Mouse (Mus musculus): ENCODE measurements around the gene Pygm.
A peak's percentile ranks its signal among the peaks of the same experiment; 100 is the strongest.

Pygm gene

DNA sequence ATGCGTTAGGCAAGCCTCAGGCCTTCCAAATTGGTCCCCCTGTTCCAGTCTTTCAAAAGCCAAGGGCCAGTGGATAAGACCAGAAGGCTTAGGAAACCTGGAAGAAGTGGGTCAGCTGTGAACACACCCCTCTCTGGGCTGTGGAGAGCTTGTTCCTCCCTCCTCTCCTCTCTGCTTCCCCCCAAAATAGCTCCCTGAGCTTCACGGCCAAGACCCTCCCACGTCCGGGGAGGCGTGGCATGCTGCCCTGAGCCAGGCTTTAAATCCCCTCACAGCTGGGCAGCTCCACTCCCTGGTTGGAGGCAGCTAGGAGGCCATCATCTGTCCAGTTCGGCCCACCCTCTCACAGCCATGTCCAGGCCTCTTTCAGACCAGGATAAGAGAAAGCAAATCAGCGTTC, at the start of gene Pygm:
TSS of gene Pygm (plus strand) at position 272 of the 400 bp plus-strand sequence.
- no peak for DNase-seq (ENCODE audit: low spot score)

DNA sequence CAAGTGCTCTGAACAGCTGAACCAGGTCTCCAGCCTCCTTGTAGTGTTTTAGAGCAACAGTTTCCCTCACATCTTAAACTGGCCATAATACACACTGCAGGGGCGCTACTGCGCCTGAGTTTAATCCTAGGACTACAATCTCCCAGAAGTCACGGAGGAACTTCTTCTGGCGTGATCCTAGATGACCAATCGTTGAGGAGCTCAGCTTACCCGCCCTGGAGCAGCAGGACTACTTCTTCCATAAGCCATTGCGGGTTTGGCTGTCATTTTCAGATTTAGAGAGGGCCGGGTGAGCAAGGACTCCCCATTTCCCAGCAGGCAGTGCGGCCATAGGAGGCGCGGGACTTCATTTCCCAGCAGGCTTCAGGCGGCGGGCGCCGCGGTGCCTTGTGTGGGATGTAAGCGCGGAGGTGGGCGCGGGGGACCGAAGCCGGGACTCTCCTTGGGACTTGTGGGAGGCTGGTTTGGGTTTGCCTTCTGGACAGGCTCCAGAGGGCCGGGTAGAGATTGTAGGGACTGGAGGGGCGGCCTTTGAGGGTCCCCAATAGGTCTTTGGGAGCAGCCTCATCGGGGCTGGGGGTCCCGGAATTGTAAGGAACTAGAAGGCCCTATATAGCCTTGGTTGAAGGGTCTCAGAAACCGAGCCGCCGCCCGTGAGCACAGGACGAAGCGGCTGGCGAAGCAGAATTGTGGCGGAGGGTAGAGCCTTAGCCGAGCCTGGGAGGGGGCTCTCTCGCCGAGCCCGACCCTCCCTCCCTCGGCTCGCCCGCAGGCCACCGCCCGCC, 49.3 kb upstream of the Pygm start, which contains the start of gene Men1:
TSS of gene Men1 (plus strand) at position 307 of the 785 bp plus-strand sequence.
- DNase-seq (ENCODE audit: low spot score): peak; percentile 68

DNA sequence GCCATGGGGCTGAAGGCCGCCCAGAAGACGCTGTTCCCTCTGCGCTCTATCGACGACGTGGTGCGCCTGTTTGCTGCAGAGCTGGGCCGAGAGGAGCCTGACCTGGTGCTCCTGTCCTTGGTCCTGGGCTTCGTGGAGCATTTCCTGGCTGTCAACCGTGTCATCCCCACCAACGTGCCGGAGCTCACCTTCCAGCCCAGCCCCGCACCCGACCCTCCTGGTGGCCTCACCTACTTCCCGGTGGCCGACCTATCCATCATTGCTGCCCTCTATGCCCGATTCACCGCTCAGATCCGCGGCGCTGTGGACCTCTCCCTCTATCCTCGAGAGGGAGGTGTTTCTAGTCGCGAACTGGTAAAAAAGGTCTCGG, 48.8 kb upstream of the Pygm start:
- no peak for DNase-seq (ENCODE audit: low spot score)

DNA sequence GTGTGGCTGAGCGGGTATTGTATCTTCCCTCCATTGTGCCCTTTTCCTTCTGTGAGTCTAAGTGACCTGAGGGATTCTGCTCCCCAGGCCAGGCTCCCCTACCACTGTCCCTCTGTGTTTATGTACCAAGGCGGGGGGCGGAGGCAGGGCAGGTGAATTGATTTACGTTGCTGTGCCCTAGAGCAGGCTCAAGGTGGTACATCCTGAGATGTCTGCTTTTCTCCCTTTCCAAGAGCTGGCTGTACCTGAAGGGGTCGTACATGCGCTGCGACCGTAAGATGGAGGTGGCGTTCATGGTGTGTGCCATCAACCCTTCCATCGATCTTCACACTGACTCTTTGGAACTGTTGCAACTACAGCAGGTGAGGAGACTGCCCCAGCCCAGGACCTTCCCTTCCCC, 47.3 kb upstream of the Pygm start:
- DNase-seq (ENCODE audit: low spot score): no peak

DNA sequence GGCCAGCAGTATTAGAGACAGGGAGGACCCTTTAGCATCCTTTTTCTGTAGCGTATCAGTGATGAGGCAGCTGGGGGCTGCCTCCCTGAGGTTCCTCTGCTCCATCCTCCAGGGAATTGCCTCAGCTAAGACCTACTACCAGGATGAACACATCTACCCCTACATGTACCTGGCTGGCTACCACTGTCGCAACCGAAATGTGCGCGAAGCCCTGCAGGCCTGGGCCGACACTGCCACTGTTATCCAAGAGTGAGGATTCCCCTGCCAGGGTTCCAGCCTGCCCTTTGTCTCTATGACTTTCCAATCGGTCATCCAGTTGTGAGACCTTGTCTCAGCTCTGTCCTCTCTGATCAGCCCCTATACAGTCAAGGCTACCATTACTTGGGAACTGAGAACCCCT, 46.0 kb upstream of the Pygm start:
- DNase-seq (ENCODE audit: low spot score): no peak

DNA sequence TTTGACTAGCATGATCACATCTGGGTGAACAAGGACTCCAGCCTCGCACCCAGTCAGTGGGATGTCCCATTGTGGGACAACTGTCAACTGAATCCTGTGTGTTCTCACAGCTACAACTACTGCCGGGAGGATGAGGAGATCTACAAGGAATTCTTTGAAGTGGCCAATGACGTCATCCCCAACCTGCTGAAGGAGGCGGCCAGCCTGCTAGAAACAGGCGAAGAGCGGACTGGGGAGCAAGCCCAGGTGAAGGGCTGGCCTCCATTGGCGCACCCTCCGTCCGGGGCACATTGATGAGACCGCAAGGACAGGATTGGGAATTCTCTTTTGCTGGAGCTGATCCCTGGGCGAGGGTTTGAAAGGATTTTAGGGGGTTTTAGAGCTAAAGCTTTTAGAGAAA, 45.5 kb upstream of the Pygm start:
- no peak for DNase-seq (ENCODE audit: low spot score)

DNA sequence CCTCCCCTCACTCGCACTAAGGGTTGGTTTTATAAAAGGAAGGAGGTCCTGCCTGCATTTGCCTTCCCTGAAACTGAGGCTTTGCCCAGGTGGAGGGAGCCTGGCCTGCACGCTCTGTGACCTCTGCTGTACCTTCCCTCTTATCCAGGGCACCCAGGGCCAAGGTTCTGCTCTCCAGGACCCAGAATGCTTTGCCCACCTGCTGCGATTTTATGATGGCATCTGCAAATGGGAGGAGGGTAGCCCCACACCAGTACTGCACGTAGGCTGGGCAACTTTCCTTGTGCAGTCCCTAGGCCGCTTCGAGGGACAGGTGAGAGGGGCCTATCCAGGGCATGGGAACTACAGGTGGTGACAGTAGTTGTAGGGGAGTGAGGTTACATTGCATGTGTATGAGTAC, 45.0 kb upstream of the Pygm start:
- no peak for DNase-seq (ENCODE audit: low spot score)

DNA sequence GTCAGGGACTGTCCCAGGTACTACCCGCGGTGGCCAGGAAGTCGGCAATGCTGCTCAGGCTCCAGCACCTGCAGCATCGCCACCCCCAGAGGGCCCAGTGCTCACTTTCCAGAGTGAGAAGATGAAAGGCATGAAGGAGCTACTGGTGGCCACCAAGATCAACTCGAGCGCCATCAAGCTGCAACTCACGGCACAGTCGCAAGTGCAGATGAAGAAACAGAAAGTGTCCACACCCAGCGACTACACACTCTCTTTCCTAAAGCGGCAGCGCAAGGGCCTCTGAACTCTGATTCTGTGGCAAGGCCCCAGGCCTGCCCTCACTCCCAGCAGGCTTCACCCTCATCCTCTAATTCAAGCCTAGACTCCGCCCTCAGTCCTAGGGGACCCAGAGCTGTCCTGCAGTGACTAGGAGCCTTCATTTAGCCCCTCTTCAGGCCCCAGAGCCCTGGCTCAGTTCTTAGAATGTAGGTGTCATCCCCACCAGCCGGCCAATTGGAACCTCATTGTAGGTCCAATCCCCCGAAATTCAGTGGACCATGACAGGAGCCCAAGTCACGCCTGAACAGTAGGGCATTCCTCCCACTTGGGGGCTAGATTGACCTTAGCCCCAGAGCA, 44.2 kb upstream of the Pygm start:
- no peak for DNase-seq (ENCODE audit: low spot score)

DNA sequence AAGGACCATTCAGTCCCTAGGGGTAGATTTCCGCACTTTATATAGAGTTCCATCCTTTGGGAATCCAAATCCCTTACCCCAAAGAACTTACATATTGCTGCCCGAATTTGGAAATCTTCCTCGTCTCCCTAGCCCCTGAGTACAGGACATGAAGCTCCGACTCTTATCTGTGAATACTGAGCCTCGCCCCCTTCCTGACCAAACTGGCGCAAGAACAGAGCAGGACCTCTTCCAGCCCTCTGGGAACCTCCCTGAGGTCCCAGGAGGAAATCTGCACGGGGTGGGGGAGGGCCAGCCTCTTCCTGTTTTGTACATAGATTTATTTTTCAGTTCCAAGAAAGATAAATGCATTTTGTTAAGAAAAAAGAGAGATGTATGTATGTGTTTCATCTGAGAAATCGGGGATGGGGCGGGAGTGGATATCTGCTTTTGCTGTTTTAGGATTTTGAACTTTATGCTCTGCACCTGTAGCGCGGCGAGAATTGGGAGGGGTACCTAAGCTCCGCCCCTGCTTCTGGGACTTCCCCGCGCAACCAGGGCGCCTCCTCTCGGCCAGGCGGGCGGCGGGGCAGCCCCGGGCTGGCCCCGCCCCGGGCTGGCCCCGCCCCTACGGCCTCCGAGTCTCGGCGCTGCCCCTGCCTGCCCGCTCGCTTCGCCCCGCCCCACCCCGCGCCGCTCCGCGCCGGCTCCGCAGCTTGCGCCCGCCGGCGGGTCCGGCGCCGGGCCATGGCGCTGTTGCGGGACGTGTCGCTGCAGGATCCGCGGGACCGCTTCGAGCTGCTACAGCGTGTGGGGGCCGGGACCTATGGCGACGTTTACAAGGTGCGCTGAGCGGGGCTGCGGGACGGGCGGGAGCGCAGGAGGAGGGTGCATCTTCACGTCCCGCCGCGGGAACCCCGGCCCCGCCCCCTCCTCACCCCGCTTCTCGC, 43.4 kb upstream of the Pygm start, which contains the start of gene Map4k2:
TSS of gene Map4k2 (plus strand) at position 612 of the 929 bp plus-strand sequence.
- peak; percentile 47 for DNase-seq (ENCODE audit: low spot score)

DNA sequence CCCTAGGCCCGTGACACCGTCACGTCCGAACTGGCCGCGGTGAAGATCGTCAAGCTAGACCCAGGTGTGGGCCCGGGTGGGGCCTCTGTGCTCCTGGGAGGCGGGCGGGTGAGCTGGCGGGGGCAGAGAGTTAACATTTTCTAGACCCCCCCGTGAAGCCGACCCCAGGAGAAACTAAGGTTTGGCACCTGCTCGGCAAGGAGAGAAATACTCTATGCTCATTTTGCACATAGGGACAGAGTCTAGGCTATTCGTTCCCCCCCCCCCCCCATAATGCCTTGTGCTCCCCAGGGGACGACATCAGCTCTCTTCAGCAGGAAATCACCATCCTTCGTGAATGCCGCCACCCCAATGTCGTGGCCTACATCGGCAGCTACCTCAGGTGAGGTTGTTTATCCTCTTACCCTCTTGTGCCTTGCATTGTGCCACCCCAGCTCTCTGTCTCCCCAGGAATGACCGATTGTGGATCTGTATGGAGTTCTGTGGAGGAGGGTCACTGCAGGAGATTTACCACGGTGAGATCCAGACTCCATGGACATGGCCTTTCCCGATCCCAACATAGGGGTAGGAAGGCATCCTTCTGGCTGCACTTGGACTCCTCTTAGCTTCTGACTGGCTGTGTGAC, 42.6 kb upstream of the Pygm start:
- DNase-seq (ENCODE audit: low spot score): no peak

DNA sequence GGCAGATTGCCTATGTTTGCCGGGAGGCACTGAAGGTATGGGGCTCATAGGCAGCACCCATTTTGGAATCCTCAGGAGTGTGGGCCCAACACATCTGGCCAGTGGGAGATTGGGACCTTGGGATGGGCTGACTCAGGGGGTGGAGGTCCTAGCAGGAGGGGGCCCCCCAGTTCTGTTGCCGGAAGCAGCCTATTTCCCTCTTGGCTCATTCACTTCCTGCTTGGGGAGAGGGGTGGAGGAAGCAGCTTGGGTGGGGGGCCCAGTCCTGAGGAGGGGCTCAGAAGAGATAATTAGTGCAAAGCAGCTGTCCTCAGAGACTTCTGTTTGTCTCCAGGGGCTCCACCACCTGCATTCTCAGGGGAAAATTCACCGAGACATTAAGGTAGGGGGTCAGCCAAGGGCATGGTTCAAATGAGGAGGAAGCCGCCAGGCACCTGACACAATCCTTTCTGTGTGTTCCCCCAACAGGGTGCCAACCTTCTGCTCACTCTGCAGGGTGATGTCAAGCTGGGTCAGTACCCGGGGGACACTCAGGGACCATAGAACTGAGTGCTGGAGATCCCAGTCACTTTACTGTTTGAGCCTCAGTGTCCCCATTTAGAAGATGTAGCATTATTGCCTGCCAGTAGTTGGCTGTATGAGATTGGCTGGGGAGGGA, 41.8 kb upstream of the Pygm start:
- DNase-seq (ENCODE audit: low spot score): no peak

DNA sequence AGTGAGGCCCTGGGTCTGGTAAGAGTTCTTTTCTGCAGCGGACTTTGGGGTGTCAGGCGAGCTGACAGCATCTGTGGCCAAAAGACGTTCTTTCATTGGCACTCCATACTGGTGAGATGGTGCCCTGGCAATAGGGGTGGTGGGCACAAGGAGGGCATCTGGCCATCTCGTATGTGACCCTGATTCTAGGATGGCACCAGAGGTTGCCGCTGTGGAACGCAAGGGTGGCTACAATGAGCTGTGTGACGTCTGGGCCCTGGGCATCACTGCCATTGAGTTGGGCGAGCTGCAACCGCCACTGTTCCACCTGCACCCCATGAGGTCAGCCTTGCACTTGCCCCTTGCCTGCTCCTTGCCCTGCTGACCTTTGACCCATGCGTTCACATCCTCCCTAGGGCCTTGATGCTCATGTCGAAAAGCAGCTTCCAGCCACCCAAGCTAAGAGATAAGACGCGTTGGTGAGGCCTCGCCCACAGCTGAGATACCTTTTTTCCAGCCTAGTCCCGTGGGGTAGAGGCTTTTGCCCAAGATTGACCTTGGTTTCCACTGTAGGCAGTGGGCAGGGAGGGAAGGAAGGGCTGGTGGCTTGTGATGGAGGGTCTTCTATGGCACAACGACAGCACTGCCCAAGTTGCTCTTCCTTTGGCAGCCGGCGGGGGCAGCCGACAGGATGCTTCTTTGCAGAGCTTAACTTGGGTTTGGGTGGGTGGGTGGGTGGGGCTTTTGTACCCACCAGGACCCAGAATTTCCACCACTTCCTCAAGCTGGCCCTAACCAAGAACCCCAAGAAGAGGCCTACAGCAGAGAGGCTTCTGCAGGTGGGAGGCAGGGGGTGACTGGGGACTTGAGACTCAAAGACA, 40.9 kb upstream of the Pygm start:
- DNase-seq (ENCODE audit: low spot score): no peak

DNA sequence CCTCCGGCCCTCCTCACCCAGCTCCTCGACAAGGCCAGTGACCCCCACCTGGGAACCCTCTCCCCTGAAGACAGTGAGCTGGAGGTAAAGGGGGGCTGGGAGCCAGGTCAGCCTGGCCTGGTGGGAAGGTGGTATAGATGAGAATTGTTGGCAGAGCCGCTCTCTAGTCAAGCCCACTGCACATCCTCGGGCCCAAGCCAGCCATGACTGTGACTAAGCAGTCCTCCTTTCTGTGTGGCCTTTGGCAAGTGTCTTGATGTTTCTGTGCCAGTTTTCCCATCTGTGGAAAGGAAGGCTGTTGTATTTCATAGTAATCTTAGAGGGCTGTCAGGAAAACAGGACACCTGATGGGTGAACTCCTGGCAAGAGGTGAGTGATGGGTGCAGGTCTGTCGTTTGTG, 40.2 kb upstream of the Pygm start:
- no peak for DNase-seq (ENCODE audit: low spot score)

DNA sequence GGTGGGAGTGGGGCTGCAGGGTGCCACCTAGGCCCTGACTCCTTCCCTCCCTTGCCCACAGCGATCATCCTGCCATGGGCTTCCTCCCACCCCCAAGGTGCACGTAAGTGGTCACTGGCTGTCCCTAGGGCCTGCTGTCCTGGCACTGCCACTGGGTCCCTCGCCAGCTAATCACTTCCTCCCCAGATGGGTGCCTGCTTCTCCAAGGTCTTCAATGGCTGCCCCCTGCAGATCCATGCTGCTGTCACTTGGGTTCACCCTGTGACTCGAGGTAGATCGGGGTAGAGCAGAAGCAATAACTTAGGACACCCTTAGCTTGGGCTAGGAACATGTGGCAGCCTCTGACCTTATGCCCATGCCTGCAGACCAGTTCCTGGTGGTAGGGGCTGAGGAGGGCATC, 38.2 kb upstream of the Pygm start:
- no peak for DNase-seq (ENCODE audit: low spot score)

DNA sequence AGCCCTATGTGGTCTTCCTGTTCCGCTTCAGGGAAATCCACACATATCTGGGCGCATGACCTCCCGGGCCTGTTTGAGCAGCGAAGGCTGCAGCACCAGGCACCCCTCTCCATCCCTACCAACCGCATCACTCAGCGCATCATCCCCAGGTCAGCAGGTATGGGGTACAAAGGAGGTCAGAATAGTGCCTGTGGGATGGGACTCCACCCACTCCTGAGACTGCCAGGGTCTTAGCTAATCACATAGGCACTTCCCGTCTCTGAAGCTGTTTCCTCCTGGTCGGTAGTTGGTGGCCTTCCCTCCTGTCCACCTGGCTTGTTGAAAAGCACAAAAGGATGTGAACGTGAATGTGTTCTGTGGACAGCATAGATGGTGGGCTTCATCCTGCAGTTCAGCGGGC, 37.5 kb upstream of the Pygm start:
- no peak for DNase-seq (ENCODE audit: low spot score)

DNA sequence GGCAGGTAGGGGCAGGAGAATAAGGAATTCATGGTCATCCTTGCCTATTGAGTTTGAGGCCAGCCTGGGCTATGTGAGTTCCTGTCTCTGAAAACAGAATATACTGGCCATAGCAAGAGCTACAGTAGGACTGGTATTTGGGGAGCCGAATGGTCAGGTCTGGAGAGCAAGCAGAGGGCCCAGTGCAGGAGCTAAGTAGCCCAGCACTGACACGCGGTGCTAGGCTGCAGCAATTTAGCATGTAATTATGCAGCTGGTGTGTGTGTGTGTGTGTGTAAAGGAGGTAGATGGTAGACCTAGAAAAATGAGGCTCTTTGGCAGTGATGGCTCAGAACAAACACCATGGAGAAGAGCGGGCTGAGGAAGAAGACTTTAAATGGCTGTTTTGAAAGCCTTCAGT, 36.6 kb upstream of the Pygm start:
- no peak for DNase-seq (ENCODE audit: low spot score)

DNA sequence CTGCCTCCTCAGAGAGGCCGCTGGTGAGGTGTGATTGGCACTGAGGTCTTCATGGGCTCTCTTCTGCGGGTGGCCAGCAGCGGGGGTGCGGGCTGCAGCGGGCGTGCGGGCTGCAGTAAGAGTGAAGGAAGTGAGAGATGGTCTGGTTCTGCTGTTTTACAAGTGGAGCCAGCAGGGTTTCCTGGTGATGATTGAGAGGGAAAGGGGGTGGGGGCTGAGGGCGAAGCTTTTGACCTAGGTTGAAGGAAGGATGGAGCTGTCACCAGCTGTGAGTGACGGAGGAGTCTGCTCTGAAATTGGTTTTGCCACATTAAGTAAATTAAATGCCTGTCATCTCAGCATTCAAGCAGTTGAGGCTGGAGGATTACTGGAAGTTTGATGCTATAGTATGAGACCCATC, 35.5 kb upstream of the Pygm start:
- DNase-seq (ENCODE audit: low spot score): no peak

DNA sequence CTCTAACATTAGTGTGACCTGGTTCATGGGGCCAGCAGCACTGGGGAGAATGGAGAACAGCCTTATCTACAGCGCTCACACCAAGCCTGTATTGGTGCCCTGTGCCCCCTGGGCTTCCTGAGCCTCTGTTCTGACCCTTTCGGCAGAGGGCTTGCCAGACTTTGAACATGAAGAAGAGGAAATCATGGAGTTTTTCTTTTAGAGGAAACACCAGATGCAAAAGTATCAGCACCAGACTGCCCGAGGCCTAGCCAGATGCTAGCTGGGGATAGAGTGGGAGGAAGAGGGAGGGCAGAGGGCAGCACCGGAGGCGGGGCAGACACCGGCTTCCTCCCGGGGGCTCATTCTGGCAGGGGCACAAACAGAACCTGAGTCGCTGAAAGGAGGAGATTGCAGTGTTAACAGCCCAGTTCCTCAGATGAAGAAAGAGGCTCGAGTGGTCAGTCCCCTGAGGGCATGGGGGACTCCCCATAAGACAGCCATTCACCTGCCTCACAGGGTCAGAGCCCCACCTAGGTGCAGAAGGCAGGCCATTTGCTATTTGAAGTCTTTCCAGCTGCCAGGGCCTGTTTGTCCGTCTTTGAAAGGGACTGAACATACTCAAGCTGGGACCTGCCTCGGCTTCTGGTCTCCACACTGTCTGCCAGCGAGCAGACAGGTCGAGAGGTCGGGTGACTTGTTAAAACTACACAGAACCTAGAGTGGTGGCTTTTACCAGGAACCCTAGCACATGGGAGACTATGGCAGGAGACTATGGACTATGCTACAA, 34.8 kb upstream of the Pygm start:
- DNase-seq (ENCODE audit: low spot score): no peak

DNA sequence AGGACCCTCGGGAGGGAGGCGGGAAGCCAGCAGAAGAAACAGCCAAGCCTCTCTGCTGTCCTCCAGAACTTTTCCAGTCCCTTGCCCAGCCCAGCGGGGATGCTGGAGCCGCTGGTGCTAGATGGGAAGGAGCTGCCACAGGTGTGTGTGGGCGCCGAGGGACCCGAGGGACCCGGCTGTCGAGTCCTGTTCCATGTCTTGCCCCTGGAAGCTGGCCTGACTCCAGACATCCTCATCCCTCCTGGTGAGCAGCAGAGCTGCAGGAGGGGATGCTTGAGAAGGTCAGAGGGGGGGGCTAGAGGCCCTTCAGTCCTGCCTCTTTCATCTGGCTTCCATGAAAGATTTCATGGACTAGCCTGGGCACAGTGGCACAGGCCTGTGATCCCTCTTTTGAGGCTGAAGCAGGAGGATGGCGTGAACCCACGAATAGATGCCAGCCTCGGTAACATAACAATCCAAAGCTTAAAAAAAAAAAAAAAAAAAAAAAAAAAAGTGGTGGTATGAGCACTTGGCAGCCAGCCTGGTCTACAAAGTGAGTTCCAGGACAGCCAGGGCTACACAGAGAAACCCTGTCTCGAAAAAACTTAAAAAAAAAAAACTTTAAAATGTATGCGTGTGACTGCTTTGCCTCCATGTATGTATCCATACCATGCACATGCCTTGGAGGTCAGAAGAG, 32.6 kb upstream of the Pygm start:
- DNase-seq (ENCODE audit: low spot score): no peak

Measured in urinary bladder, postnatal 10 days (tissue).